Mouse (Mus musculus) ES-E14 (cell line): ENCODE data around the gene Trpm3.

ENCODE experiments used
- HCFC1 ChIP-seq: IDR thresholded peaks from 2 replicates; pipeline ENCODE4 v1.6.1; 2012; ENCODE audit warnings: low read length, inconsistent platforms, borderline replicate concordance; ENCODE audit not compliant: insufficient read depth
- ZC3H11A ChIP-seq: IDR thresholded peaks from 2 replicates; pipeline ENCODE4 v1.6.1; 2012; ENCODE audit warnings: low read depth, mild to moderate bottlenecking, inconsistent platforms, low read length, borderline replicate concordance
- ZNF384 ChIP-seq: IDR thresholded peaks from 2 replicates; pipeline ENCODE4 v1.6.1; 2012; ENCODE audit warnings: low read depth, low read length, inconsistent platforms

- peak; percentile 92 for TF ChIP-seq ZC3H11A
- no peak for TF ChIP-seq ZNF384
- no peak for TF ChIP-seq HCFC1
Observed at GRCm38 (mm10) chr19:22883744-22884317, 745.0 kb downstream of the Trpm3 start.
